Mouse (Mus musculus) forebrain, embryonic 13.5 days (tissue): Measurements from ENCODE around the gene Rab40c. TPM values are rescaled to one million over a fixed set of nuclear protein-coding genes. Genes with fewer than 3 reads are reported as not detected.
A peak's percentile ranks its signal among the peaks of the same experiment; 100 is the strongest.
"Not testable (repeated sequence)": the region's sequence is repeated elsewhere in the genome, so short reads cannot be mapped to it uniquely, and the experiment has no call there.

Experiments
- ATAC-seq: fragments of 200-750 bp; cut with Nextera tagmentation; 2 replicates; pipeline ENCODE4 v1.8.0; 2017
- H3K27ac ChIP-seq: fragments of 300-500 bp; sonication (generic); 2 replicates; pipeline ENCODE4 v1.5.1; 2015; ENCODE audit warnings: inconsistent platforms, mild to moderate bottlenecking, moderate library complexity
- H3K27me3 ChIP-seq: fragments of 300-500 bp; sonication (generic); 2 replicates; pipeline ENCODE4 v1.6.1; 2015; ENCODE audit warnings: mild to moderate bottlenecking, inconsistent platforms
- H3K36me3 ChIP-seq: fragments of 300-500 bp; sonication (generic); 2 replicates; pipeline ENCODE4 v1.6.1; 2015; ENCODE audit warnings: mild to moderate bottlenecking, inconsistent platforms; ENCODE audit not compliant: poor library complexity, severe bottlenecking
- H3K4me1 ChIP-seq: fragments of 300-500 bp; sonication (generic); 2 replicates; pipeline ENCODE4 v1.6.1; 2015; ENCODE audit warnings: inconsistent platforms
- H3K4me2 ChIP-seq: fragments of 300-500 bp; sonication (generic); 2 replicates; pipeline ENCODE4 v1.6.1; 2015; ENCODE audit warnings: inconsistent platforms, mild to moderate bottlenecking, moderate library complexity
- H3K4me3 ChIP-seq: fragments of 300-500 bp; sonication (generic); 2 replicates; pipeline ENCODE4 v1.5.1; 2015; ENCODE audit warnings: mild to moderate bottlenecking, inconsistent platforms
- H3K9ac ChIP-seq: fragments of 300-500 bp; sonication (generic); 2 replicates; pipeline ENCODE4 v1.6.1; 2015; ENCODE audit warnings: mild to moderate bottlenecking, inconsistent platforms
- H3K9me3 ChIP-seq: fragments of 300-500 bp; sonication (generic); replicated peaks from 2 replicates; pipeline ENCODE4 v1.6.1; 2016; ENCODE audit warnings: inconsistent platforms
- WGBS: fragments of 180-500 bp; shearing (Covaris S2); methylation state at CpG from one replicate; pipeline ENCODE4 v1.1.7; 2015; 5-methylcytosine and 5-hydroxymethylcytosine counted together
- polyA plus RNA-seq: library from polyadenylated mRNA; unstranded; fragments of >200 nt; fragmentation: Nextera tagmentation; extraction: Ambion mirVana; gene quantifications from 2 replicates; pipeline ENCODE4 v1.2.1, GENCODE M21; 2015

Gene Rab40c
- polyA plus RNA-seq, 1 experiment from 2014 or later, result 39.5 TPM

DNA sequence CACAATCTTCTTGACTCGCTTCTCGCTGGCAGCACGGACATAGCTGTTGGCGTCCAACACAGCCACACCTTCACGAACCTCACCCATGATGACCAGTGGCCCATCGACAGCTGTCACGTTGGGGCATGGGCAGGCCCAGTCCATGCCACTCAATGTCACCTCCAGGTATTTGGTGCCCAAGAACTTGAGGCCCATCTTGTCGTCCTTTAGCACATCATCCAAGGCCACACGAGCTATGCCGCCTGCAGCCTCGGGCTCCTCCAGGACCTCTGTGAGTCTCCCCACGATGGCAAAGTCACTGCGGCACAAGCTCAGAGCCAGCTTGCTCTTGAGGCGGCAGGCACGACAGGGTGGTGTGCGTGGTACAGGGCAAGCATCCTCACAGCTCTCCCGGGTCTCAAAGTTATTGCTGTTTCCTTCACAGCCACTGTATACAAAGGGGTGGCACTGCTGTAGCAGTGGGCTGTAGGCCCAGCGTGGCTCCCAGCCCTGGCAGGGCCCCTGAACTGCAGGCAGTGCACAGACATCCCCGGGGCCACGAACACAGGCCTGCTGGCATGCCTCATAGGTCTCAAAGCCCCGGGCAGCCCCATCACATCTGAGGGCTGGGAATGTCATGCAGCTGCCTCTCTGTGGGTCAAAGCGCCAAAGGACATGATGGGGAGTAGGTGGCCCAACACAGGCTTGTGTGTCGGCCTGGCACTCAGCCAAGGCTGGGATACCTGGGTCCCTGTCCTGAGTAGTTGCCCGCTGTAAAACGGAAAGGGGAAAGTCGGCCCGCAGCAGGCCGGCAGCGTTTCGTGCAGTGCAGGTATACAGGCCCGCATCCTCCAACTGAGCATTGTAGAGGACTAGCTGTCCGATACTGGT, 41.6 kb downstream of the Rab40c start:
- Histone ChIP-seq H3K4me3 (no peak overlapping the region), H3K27me3 (no peaks in the 10 kb centered on the region), H3K9me3 (no peaks in the 10 kb centered on the region), H3K36me3 (peaks cover 40% of the 10 kb centered on the region), H3K4me1 (peaks cover 38% of the 10 kb centered on the region), H3K9ac (no peak overlapping the region), H3K27ac (no peak overlapping the region), H3K4me2 (no peak overlapping the region)
- 92% methylated on average over 32 of the region's 32 CpGs for WGBS
- ATAC-seq, result no peak

DNA sequence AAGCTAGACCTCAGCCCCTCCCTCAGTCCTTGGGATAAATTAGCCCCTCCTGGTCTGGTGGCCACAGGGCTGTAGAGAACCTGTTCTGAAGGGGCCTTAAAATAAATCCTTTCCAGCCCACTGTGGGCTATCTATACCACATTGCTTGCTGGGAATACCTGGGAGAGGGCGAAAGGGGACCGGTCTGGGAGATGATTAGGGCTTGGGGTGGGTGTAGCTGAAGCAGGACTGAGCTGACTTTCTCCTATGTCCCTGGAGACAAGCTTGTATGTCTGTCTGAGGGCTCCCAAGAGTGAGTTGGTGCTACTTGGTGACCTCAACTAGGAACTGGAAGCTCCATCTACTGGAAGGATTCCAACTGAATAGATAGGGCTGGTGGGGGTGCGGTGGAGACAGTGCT, 42.5 kb downstream of the Rab40c start:
- H3K4me1 ChIP-seq, result peaks cover 38% of the 10 kb centered on the region
- no peaks in the 10 kb centered on the region for H3K27me3 ChIP-seq
- H3K36me3 ChIP-seq, result peaks cover 31% of the 10 kb centered on the region
- ATAC-seq, result no peak
- no peak overlapping the region for H3K4me3 ChIP-seq
- H3K27ac ChIP-seq, result no peak overlapping the region
- H3K4me2 ChIP-seq, result peak overlapping the region; percentile 89; the same call in 1 of the 2 replicates
- H3K9ac ChIP-seq, result no peak overlapping the region
- 96% methylated on average over 3 of the region's 3 CpGs for WGBS
- no peaks in the 10 kb centered on the region for H3K9me3 ChIP-seq

DNA sequence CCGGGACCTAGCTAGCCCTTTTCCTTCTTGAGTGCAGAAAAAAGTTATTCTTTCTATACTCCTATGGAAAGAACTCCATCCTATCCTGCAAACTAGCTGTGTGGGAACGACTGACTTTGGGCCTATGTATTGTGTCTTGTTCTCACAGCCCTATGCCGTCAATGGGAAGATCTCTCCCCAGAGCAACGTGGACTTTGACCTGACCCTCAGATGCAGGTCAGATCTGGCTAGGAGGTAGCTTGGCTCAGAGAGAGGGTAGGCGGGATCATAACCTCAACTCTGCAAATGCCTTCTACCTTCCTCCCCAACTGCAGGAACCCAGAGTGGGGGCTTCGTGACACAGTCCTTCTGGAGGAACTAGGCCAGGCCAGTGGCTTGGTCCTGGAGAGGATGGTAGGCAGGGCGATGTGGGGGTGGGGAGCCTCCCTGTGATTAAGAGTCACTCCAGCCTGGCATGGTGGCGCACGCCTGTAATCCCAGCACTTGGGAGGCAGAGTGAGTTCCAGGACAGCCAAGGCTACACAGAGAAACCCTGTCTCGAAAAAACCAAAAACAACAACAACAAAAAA, 43.1 kb downstream of the Rab40c start:
- H3K27ac ChIP-seq, result peak overlapping the region; percentile 96; the same call in 1 of the 2 replicates
- H3K36me3 ChIP-seq, result peaks cover 26% of the 10 kb centered on the region
- peaks cover 38% of the 10 kb centered on the region for H3K4me1 ChIP-seq
- WGBS, result 68% methylated on average over 10 of the region's 10 CpGs
- peak overlapping the region; percentile 68 for H3K4me3 ChIP-seq
- no peaks in the 10 kb centered on the region for H3K9me3 ChIP-seq
- no peak for ATAC-seq
- peak overlapping the region; percentile 89 for H3K4me2 ChIP-seq
- no peaks in the 10 kb centered on the region for H3K27me3 ChIP-seq
- peak overlapping the region; percentile 83 for H3K9ac ChIP-seq

DNA sequence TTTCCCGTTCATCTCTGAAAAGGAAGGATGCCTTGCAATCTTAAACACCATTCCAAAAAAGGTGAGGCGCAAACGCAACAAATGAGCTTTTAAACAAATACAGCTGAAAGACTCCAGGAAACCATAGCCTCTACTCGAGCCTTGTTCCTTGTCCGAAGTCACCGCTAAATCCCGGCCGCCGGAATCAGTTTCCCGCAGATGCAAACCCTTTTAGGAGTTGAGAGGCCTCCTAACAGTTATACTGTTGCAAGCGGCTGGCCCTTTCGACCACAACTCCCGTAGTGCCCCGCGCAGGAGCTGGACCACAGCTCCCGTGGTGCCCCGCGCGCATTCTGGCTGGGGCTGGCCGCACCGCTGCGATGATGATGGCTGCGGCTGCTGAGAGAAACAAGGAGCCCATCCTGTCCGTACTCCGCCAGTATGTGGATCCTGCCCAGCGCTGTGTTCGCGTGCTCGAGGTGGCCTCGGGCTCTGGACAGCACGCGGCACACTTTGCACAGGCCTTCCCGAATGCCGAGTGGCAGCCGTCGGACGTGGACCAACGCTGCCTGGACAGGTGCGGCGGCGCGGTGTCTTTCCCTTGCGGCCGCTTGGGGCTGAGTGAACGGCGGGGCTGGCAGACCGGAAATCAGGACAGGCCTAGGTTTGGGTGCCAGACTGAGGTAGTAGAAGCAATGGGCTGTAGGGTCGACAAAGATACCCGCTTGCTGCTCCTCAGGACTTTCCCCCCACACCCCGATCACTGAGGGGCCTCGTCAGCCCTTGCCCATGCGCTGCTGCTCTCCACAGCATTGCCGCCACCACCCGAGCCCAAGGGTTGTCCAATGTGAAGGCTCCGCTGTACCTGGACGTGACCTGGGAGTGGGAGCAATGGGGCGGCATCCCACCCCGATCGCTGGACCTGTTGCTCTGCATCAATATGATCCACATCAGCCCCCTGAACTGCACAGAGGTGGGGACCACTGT, 44.1 kb downstream of the Rab40c start:
- Histone ChIP-seq H3K9ac (peak overlapping the region; percentile 83), H3K27ac (peak overlapping the region; percentile 96), H3K36me3 (peaks cover 24% of the 10 kb centered on the region), H3K27me3 (no peaks in the 10 kb centered on the region), H3K4me1 (peaks cover 28% of the 10 kb centered on the region), H3K4me2 (peak overlapping the region; percentile 89), H3K9me3 (no peaks in the 10 kb centered on the region), H3K4me3 (peak overlapping the region; percentile 68)
- peak; percentile 94 for ATAC-seq
- WGBS, result under 1% methylated on average over 59 of the region's 59 CpGs

DNA sequence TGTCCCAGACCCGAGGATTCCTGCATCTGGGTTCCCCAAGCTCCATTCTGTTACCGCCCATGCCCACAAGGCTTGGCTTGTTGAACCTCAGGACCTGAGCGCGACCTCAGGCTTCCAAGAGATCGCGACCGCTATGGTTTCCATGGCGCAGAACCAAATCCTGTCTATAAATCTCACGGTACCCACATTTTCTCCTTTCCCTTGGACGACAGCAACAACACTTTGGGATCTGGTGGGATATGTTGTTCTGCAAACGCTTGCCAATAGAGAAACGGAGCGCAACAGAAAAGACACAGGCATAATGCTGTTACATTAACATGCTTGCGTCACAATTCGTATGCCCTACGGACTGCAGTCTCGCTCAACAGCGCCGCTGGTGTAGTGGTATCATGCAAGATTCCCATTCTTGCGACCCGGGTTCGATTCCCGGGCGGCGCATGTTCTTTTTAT, 44.8 kb downstream of the Rab40c start, which contains the start of gene Mettl26:
Mettl26 (plus strand) TSS at position 354 of the 450 bp plus-strand sequence.
- peak within 1 kb of the TSS; percentile 89 for H3K4me2 ChIP-seq
- peak within 1 kb of the TSS; percentile 68 for H3K4me3 ChIP-seq
- ATAC-seq, result peak; percentile 82
- no peaks in the 10 kb centered on the region for H3K9me3 ChIP-seq
- H3K4me1 ChIP-seq, result peaks cover 22% of the 10 kb centered on the region
- H3K36me3 ChIP-seq, result peaks cover 23% of the 10 kb centered on the region
- peak within 1 kb of the TSS; percentile 83 for H3K9ac ChIP-seq
- no peaks in the 10 kb centered on the region for H3K27me3 ChIP-seq
- WGBS, result under 1% methylated on average over 25 of the region's 25 CpGs
- H3K27ac ChIP-seq, result peak within 1 kb of the TSS; percentile 96

DNA sequence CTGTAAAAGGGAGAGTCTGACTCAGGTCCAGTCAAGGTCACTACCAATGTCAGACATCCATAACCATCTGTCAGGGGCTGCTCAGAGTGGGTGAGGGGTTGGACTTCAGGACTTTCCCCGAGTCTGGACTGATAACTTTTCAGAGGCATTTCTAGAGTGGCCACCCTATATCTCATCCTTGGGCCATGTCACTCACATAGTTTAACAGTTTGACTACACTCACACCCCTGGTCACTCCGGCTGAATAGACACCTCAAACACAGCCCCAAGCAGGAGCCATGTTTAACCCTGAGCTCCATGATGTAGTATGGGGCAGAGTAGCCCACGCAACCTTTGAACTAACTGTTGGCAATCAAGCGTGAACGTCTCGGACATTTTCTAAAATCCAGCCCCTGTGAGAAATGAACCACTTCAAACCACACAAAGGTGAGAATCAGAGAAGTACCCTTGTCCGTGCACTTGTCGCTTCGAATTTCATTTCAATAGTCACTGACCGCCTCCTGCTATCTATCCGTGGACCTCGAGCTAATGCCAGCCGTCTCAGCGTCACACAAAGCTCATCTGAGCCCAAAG, 45.3 kb downstream of the Rab40c start:
- no peak for ATAC-seq
- H3K27me3 ChIP-seq, result no peaks in the 10 kb centered on the region
- H3K36me3 ChIP-seq, result peaks cover 18% of the 10 kb centered on the region
- H3K4me1 ChIP-seq, result peaks cover 22% of the 10 kb centered on the region
- H3K4me2 ChIP-seq, result peak overlapping the region; percentile 89
- H3K27ac ChIP-seq, result peak overlapping the region; percentile 82
- peak overlapping the region; percentile 68 for H3K4me3 ChIP-seq
- peak overlapping the region; percentile 67 for H3K9ac ChIP-seq
- H3K9me3 ChIP-seq, result no peaks in the 10 kb centered on the region
- 3% methylated on average over 14 of the region's 14 CpGs for WGBS

DNA sequence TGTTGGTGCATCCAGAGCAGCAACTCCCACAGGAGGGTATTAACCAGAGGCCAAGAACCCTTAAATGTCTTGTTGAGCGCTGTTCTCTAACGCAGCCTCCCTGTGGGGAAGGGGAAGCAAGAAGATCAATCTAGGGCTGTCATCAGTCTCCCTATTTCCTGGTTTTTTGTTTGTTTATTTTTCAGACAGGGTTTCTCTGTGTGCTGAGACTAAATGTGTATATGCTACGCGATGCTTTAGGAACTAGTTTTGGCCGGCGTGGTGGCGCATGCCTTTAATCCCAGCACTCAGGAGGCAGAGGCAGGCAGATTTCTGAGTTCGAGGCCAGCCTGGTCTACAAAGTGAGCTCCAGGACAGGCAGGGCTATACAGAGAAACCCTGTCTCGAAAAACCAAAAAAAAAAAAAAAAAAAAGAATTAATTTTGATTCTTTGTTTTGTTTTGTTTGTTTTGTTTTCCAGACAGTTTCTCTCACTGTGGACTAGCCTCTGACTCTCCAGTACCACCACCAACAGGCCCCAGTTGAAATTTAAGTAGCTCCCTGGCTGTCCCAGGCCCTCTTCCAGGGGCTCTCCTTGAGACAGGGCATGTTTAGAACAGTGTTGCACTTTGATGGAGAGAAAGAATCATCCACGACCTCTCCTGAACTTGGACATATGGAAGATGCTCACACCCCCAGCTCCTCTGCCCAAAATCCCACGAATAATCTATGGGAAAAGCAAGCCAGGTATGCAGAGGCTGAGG, 46.0 kb downstream of the Rab40c start:
- peak overlapping the region; percentile 82 for H3K27ac ChIP-seq

DNA sequence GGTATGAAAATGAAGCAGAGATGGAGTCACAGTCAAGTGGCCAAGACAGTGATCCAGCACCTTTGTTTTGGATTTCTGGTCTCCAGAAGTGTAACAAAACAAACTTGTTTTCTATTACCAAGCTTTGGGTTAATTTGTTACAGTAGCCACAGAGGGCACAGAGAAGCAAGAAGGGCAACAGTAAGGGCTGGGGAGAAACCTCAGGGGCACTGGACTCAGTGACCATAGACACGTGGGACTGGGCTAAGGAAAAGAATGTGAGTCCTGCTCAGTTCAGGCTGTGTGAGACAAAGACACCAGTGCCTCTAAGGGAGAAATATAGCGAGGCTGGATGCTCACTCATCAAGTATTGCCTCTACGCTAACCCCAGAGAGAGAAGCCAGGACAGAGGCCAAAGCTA, 46.9 kb downstream of the Rab40c start:
- no peak overlapping the region for H3K9ac ChIP-seq
- H3K4me2 ChIP-seq, result no peak overlapping the region
- no peaks in the 10 kb centered on the region for H3K9me3 ChIP-seq
- no peak overlapping the region for H3K4me3 ChIP-seq
- H3K4me1 ChIP-seq, result peaks cover 35% of the 10 kb centered on the region
- no peaks in the 10 kb centered on the region for H3K27me3 ChIP-seq
- no peak overlapping the region for H3K27ac ChIP-seq
- no peak for ATAC-seq
- 84% methylated on average over 3 of the region's 3 CpGs for WGBS
- peaks cover 2% of the 10 kb centered on the region for H3K36me3 ChIP-seq

More for the DNA sequence above, 46.0 kb downstream of the Rab40c start:
- H3K9ac ChIP-seq, result peak overlapping the region; percentile 67; the same call in 1 of the 2 replicates
- H3K4me1 ChIP-seq, result peaks cover 28% of the 10 kb centered on the region
- H3K36me3 ChIP-seq, result peaks cover 11% of the 10 kb centered on the region
- no peaks in the 10 kb centered on the region for H3K9me3 ChIP-seq
- no peaks in the 10 kb centered on the region for H3K27me3 ChIP-seq
- WGBS, result 80% methylated on average over 11 of the region's 11 CpGs
- peak overlapping the region; percentile 89 for H3K4me2 ChIP-seq
- H3K4me3 ChIP-seq, result peak overlapping the region; percentile 68; the same call in 1 of the 2 replicates
- ATAC-seq, result no peak

DNA sequence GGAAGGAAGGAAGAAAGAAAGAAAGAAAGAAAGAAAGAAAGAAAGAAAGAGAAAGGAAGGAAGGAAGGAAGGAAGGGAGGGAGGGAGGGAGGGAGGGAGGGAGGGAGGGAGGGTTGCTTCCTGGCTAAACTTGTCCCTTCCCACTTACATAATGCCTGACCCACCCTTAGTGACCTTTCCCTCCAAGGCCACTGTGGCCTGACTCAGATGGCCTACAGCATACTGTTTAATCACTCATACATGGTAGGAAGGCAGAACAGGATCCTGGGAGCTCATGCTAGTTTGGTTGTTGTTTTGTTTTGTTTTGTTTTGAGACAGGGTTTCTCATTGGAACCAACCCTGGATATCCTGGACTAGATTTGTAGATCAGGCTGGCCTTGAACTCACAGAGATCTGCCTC, 48.0 kb downstream of the Rab40c start:
- H3K27me3 ChIP-seq, ATAC-seq, H3K9ac ChIP-seq, H3K36me3 ChIP-seq, H3K4me3 ChIP-seq, H3K9me3 ChIP-seq, H3K27ac ChIP-seq, H3K4me2 ChIP-seq: not testable (repeated sequence)
- peaks cover 32% of the 10 kb centered on the region for H3K4me1 ChIP-seq

DNA sequence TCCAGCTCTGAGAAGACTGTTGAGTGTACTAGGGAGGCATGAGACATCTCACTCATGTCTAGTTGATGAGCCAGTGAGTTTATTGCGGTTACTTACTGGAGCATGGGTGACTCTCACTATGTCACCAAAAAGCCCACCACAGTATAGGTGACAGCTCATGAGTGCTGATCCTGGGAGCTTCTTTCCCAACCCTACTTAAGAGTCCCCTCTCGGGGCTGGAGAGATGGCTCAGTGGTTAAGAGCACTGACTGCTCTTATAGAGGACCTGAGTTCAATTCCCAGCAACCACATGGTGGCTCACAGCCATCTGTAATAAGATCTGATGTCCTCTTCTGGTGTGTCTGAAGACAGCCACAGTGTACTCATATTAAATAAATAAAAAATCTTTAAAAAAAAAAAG, 49.6 kb downstream of the Rab40c start:
- no peak overlapping the region for H3K4me2 ChIP-seq
- no peaks in the 10 kb centered on the region for H3K9me3 ChIP-seq
- no peaks in the 10 kb centered on the region for H3K36me3 ChIP-seq
- H3K9ac ChIP-seq, result no peak overlapping the region
- WGBS, result 90% methylated on average over 2 of the region's 2 CpGs
- no peaks in the 10 kb centered on the region for H3K27me3 ChIP-seq
- ATAC-seq, result no peak
- H3K27ac ChIP-seq, result no peak overlapping the region
- H3K4me3 ChIP-seq, result no peak overlapping the region
- peaks cover 24% of the 10 kb centered on the region for H3K4me1 ChIP-seq

DNA sequence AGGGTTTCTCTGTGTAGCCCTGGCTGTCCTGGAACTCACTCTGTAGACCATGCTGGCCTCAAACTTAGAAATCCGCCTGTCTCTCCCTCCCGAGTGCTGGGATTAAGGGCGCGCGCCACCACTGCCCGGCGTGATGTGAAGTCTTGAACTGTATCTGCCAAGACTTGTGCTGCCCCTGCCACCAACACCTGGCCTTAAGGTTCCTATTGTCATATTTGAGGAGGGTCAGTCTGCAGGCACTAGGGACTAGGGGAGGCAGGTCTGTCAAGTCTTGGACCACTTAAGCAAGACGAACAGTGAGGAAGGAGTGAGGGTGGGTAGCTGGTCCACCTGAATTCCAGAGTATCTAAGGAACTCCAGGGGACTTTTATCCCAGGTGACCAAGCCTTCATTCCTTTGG, 50.0 kb downstream of the Rab40c start:
- Histone ChIP-seq H3K27me3 (no peaks in the 10 kb centered on the region), H3K27ac (no peak overlapping the region), H3K4me1 (peaks cover 24% of the 10 kb centered on the region), H3K9ac (no peak overlapping the region), H3K4me2 (no peak overlapping the region), H3K36me3 (no peaks in the 10 kb centered on the region), H3K4me3 (no peak overlapping the region), H3K9me3 (no peaks in the 10 kb centered on the region)
- 85% methylated on average over 8 of the region's 8 CpGs for WGBS
- ATAC-seq, result no peak
